14 mouse cellular contexts compared by ENCODE assay signal in the genomic region with DNA sequence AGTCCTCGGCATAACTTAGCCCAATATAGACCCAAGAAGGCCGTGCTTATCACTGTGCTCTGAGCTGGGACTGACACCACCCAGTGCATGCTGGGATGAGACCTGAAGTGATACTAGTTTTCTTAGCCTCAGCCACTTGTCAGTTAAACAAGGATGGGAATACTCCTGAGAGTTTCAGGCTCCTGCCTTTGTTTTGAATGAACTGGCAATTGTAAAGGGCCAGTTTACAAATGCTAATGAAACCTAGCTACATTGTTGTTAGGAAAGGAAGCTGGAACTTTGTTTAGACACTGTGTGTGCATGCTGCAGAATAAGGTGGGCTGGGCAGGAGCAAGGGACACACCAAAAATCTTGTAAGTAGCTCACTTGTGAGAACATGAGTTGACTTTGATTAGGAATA. TPM values are rescaled to one million over a fixed set of nuclear protein-coding genes. Genes with fewer than 3 reads are reported as not detected.
DNase-seq lines count a peak whose midpoint lies in the region; ATAC-seq and TF ChIP-seq lines count a peak whose summit lies in the region.
"Had no signal": no experiment of that assay in that cellular context is flagged by ENCODE, and none has a peak within 500 bp of the region (broad histone marks: within the 10 kb centered on the region; RNA-seq: fewer than 3 reads in every experiment).

No protein-coding gene starts in this region.

- H3K4me1 ChIP-seq in heart, embryonic 10.5 days, result peaks cover 89% of the 10 kb centered on the region
- peaks cover 44% of the 10 kb centered on the region for H3K4me1 ChIP-seq in neural tube, embryonic 12.5 days
- H3K4me1 ChIP-seq in hindbrain, postnatal 0 days (ENCODE audit: insufficient read depth, low read length), result peaks cover 6% of the 10 kb centered on the region; the same call in 1 of the 2 replicates

- no peak for DNase-seq in heart, embryonic 10.5 days (ENCODE audit: low spot score)
- no peak for DNase-seq in heart, postnatal 14 days
- no peak for DNase-seq in neural tube, embryonic 10.5 days (ENCODE audit: extremely low spot score, low spot score)
- no peak for DNase-seq in hindbrain, postnatal 0 days (ENCODE audit: low spot score)
- no peak for DNase-seq in left cerebral cortex, adult 9 months (ENCODE audit: low spot score in 2 of 2)
- DNase-seq: kidney, postnatal 36 days had no signal

- H3K4me3 ChIP-seq in heart, embryonic 10.5 days, result peak overlapping the region; percentile 86; the same call in 1 of the 2 replicates
- H3K4me3 ChIP-seq in neural tube, embryonic 12.5 days, result no peak overlapping the region
- no peak overlapping the region for H3K4me3 ChIP-seq in hindbrain, postnatal 0 days (ENCODE audit: low read length)

- no peak overlapping the region for H3K9ac ChIP-seq in neural tube, embryonic 12.5 days
- H3K9ac ChIP-seq in hindbrain, postnatal 0 days (replicated peaks; ENCODE audit: low read length), result no peak overlapping the region

- H3K27me3 ChIP-seq in heart, embryonic 10.5 days (ENCODE audit: insufficient read depth, poor library complexity, severe bottlenecking), result peaks cover 14% of the 10 kb centered on the region; the same call in 1 of the 2 replicates
- H3K27me3 ChIP-seq in neural tube, embryonic 12.5 days (replicated peaks), result peaks cover 34% of the 10 kb centered on the region
- H3K27me3 ChIP-seq in hindbrain, postnatal 0 days (ENCODE audit: insufficient read depth, low read length), result 0 out of 2 replicates have a peak, but pooled peaks cover 3% of the 10 kb centered on the region

- H3K4me2 ChIP-seq in neural tube, embryonic 12.5 days (replicated peaks), result peak overlapping the region; percentile 97
- peak overlapping the region; percentile 95; the same call in 1 of the 2 replicates for H3K4me2 ChIP-seq in hindbrain, postnatal 0 days (ENCODE audit: low read depth, low read length)

- WGBS in heart, embryonic 10.5 days, result 26% methylated on average over 2 of the region's 2 CpGs
- 22% methylated on average over 2 of the region's 2 CpGs for WGBS in neural tube, embryonic 12.5 days
- WGBS in hindbrain, postnatal 0 days, result 39% methylated on average over 2 of the region's 2 CpGs

- peak overlapping the region; percentile 96 for H3K27ac ChIP-seq in heart, embryonic 10.5 days
- no peak overlapping the region for H3K27ac ChIP-seq in neural tube, embryonic 12.5 days
- no peak overlapping the region for H3K27ac ChIP-seq in hindbrain, postnatal 0 days

- no peaks in the 10 kb centered on the region for H3K9me3 ChIP-seq in heart, embryonic 10.5 days
- no peaks in the 10 kb centered on the region for H3K9me3 ChIP-seq in neural tube, embryonic 12.5 days
- no peaks in the 10 kb centered on the region for H3K9me3 ChIP-seq in hindbrain, postnatal 0 days (ENCODE audit: low read length)
- H3K9me3 ChIP-seq: lung, embryonic 15.5 days; stomach, embryonic 15.5 days had no signal

- peaks cover 24% of the 10 kb centered on the region for H3K36me3 ChIP-seq in heart, embryonic 10.5 days
- no peaks in the 10 kb centered on the region; the same call in 1 of the 2 replicates for H3K36me3 ChIP-seq in neural tube, embryonic 12.5 days
- H3K36me3 ChIP-seq in hindbrain, postnatal 0 days (ENCODE audit: insufficient read depth, low read length), result no peaks in the 10 kb centered on the region
- H3K36me3 ChIP-seq: lung, embryonic 15.5 days; stomach, embryonic 15.5 days had no signal

- TF ChIP-seq CTCF in hindbrain, postnatal 0 days (IDR thresholded peaks at IDR 0.05; ENCODE audit: low read depth), result no peak

- no peak for ATAC-seq in neural tube, embryonic 12.5 days (ENCODE audit: low FRiP score, low read depth)
- no peak for ATAC-seq in hindbrain, postnatal 0 days
- ATAC-seq in megakaryocyte progenitor cell, adult 5-6 weeks (replicated peaks; ENCODE audit: poor library complexity), result no peak
- ATAC-seq in inflammation-experienced regulatory T-cells, adult 6 months, result no peak
- ATAC-seq: activated CD4-positive, CD25-positive, alpha-beta regulatory T cell, adult 4 months had no signal

- intact Hi-C loops in heart, postnatal 14 days (cut with DNase I), result no loop called here

RNA-seq across cellular contexts. Expression of a gene that starts 5.9 kb away (rescaled TPM):
- polyA plus RNA-seq in heart, embryonic 10.5 days (2016; fragmentation: Nextera tagmentation; extraction: Ambion mirVana), result 77.9 and 80.0 TPM in 2 replicates
- 100 to 1,000 TPM; 125 to 126 TPM for total RNA-seq in heart, postnatal 14 days (2021)
- polyA plus RNA-seq in neural tube, embryonic 12.5 days (2016; fragmentation: Nextera tagmentation; extraction: Ambion mirVana), result 15.8 and 17.1 TPM in 2 replicates
- 50.4 and 52.7 TPM in 2 replicates for total RNA-seq in hindbrain, postnatal 0 days (2014; rRNA removed)
- polyA plus RNA-seq in hindbrain, postnatal 0 days (2015; fragmentation: Nextera tagmentation; extraction: Ambion mirVana), result 19.2 and 19.9 TPM in 2 replicates
- not detected in 2 replicates for total RNA-seq in megakaryocyte progenitor cell, adult 5-6 weeks (2015)
- total RNA-seq in megakaryocyte progenitor cell, adult 5-6 weeks (2017), result not detected in 2 replicates
- polyA plus RNA-seq in inflammation-experienced regulatory T-cells, adult 6 months (2017; shearing (Covaris generic)), result under 1 TPM in 1 of 3 experiments, not detected in 2; 0.34 TPM
- total RNA-seq: common myeloid progenitor, adult 5-6 weeks had no signal
- polyA plus RNA-seq: activated CD4-positive, CD25-positive, alpha-beta regulatory T cell, adult 4 months had no signal

RNA-seq across cellular contexts. Expression of a gene that starts 20.8 kb away (rescaled TPM):
- 341 and 642 TPM in 2 replicates for polyA plus RNA-seq in heart, embryonic 10.5 days (2016; fragmentation: Nextera tagmentation; extraction: Ambion mirVana)
- total RNA-seq in heart, postnatal 14 days (2021), result 1,000 to 10,000 TPM; 1,039 to 1,057 TPM
- 9.3 and 12.7 TPM in 2 replicates for polyA plus RNA-seq in neural tube, embryonic 12.5 days (2016; fragmentation: Nextera tagmentation; extraction: Ambion mirVana)
- total RNA-seq in hindbrain, postnatal 0 days (2014; rRNA removed), result 2.6 and 6.9 TPM in 2 replicates
- polyA plus RNA-seq in hindbrain, postnatal 0 days (2015; fragmentation: Nextera tagmentation; extraction: Ambion mirVana), result 1.2 and 1.6 TPM in 2 replicates
- not detected in 2 replicates for total RNA-seq in megakaryocyte progenitor cell, adult 5-6 weeks (2015)
- total RNA-seq in megakaryocyte progenitor cell, adult 5-6 weeks (2017), result not detected in 2 replicates
- under 1 TPM in 1 of 3 experiments, not detected in 2; 0.64 TPM for polyA plus RNA-seq in inflammation-experienced regulatory T-cells, adult 6 months (2017; shearing (Covaris generic))
- total RNA-seq: common myeloid progenitor, adult 5-6 weeks; granulocyte monocyte progenitor cell, adult 5-6 weeks had no signal
- polyA plus RNA-seq: activated CD4-positive, CD25-positive, alpha-beta regulatory T cell, adult 4 months had no signal

RNA-seq across cellular contexts. Expression of a gene that starts 54.8 kb away (rescaled TPM):
- polyA plus RNA-seq in heart, embryonic 10.5 days (2016; fragmentation: Nextera tagmentation; extraction: Ambion mirVana), result 73.4 and 75.4 TPM in 2 replicates
- total RNA-seq in heart, postnatal 14 days (2021), result 10 to 100 TPM; 32.3 to 32.5 TPM
- 69.9 and 83.5 TPM in 2 replicates for polyA plus RNA-seq in neural tube, embryonic 12.5 days (2016; fragmentation: Nextera tagmentation; extraction: Ambion mirVana)
- 88.0 and 96.8 TPM in 2 replicates for total RNA-seq in hindbrain, postnatal 0 days (2014; rRNA removed)
- polyA plus RNA-seq in hindbrain, postnatal 0 days (2015; fragmentation: Nextera tagmentation; extraction: Ambion mirVana), result 59.9 and 63.1 TPM in 2 replicates
- total RNA-seq in megakaryocyte progenitor cell, adult 5-6 weeks (2015), result 65.8 and 74.1 TPM in 2 replicates
- 87.0 and 98.6 TPM in 2 replicates for total RNA-seq in megakaryocyte progenitor cell, adult 5-6 weeks (2017)
- polyA plus RNA-seq in inflammation-experienced regulatory T-cells, adult 6 months (2017; shearing (Covaris generic)), result 10 to 100 TPM; 44.2 to 67.2 (median 62.7) TPM

Comparison
In these comparisons a context has a peak if more than half of its experiments do, and no peak if none do; other contexts are left out.
1. RNA of a gene that starts 5.9 kb away (polyA plus RNA-seq): 77.9 to 80.0 TPM in heart, embryonic 10.5 days, 19.2 to 19.9 TPM in hindbrain, postnatal 0 days and 15.8 to 17.1 TPM in neural tube, embryonic 12.5 days; 0.34 TPM in inflammation-experienced regulatory T-cells, adult 6 months; every median in the first group is over 10 times any median in the second.
2. RNA of a gene that starts 20.8 kb away (polyA plus RNA-seq): 341 to 642 TPM in heart, embryonic 10.5 days; 9.3 to 12.7 TPM in neural tube, embryonic 12.5 days, 1.2 to 1.6 TPM in hindbrain, postnatal 0 days and 0.64 TPM in inflammation-experienced regulatory T-cells, adult 6 months; every median in the first group is over 10 times any median in the second.